Mouse (Mus musculus) midbrain, embryonic 10.5 days (tissue): ENCODE measurements at regions not wholly inside any gene's neighbourhood (a gene's known extent, or its start where the extent isn't known, plus 50 kb on each side); places are given as distances from the start of the nearest gene placed in this dataset.

ENCODE experiments used
- DNase-seq: peaks from one replicate; pipeline ENCODE4 v3.0.0-alpha.2; 2017; ENCODE audit warnings: low spot score
- H3K27ac ChIP-seq: fragments of 300-500 bp; sonication (generic); replicated peaks from 2 replicates; pipeline ENCODE4 v1.5.1; 2016; ENCODE audit warnings: mild to moderate bottlenecking
- H3K27me3 ChIP-seq: fragments of 300-500 bp; sonication (generic); 2 replicates; pipeline ENCODE4 v1.6.1; 2016; ENCODE audit warnings: low read depth, mild to moderate bottlenecking; ENCODE audit not compliant: poor library complexity, severe bottlenecking
- H3K36me3 ChIP-seq: fragments of 300-500 bp; sonication (generic); 2 replicates; pipeline ENCODE4 v1.6.1; 2016; ENCODE audit warnings: mild to moderate bottlenecking, moderate library complexity
- H3K4me1 ChIP-seq: fragments of 300-500 bp; sonication (generic); 2 replicates; pipeline ENCODE4 v1.6.1; 2016
- H3K4me3 ChIP-seq: fragments of 300-500 bp; sonication (generic); 2 replicates; pipeline ENCODE4 v1.5.1; 2016; ENCODE audit warnings: mild to moderate bottlenecking, moderate library complexity
- H3K9me3 ChIP-seq: fragments of 300-500 bp; sonication (generic); replicated peaks from 2 replicates; pipeline ENCODE4 v1.6.1; 2016; ENCODE audit warnings: mild to moderate bottlenecking
- WGBS: fragments of 180-500 bp; shearing (Covaris S2); methylation state at CpG from one replicate; pipeline ENCODE4 v1.1.7; 2016; 5-methylcytosine and 5-hydroxymethylcytosine counted together

GRCm38 (mm10) chr2:160510635-160511421, 134.9 kb upstream of the Top1 start:
- Histone ChIP-seq H3K9me3 (no peaks in the 10 kb centered on the region), H3K4me3 (no peak overlapping the region), H3K36me3 (no peaks in the 10 kb centered on the region), H3K27me3 (no peaks in the 10 kb centered on the region), H3K4me1 (peaks cover 27% of the 10 kb centered on the region), H3K27ac (0 out of 2 replicates have a peak overlapping the region, but pooled peaks have one; percentile 9)
- DNase-seq = no peak
- 59% methylated on average over 14 of the region's 14 CpGs for WGBS

GRCm38 (mm10) chr2:160515621-160516020, 130.1 kb upstream of the Top1 start:
- DNase-seq = no peak
- Histone ChIP-seq H3K4me1 (peaks cover 14% of the 10 kb centered on the region), H3K4me3 (no peak overlapping the region), H3K27me3 (no peaks in the 10 kb centered on the region), H3K27ac (no peak overlapping the region), H3K36me3 (no peaks in the 10 kb centered on the region), H3K9me3 (no peaks in the 10 kb centered on the region)
- 60% methylated on average over 6 of the region's 6 CpGs for WGBS

GRCm38 (mm10) chr2:160516526-160516925, 129.2 kb upstream of the Top1 start:
- no peaks in the 10 kb centered on the region for H3K9me3 ChIP-seq
- WGBS = 17% methylated on average over 6 of the region's 6 CpGs
- no peak overlapping the region for H3K27ac ChIP-seq
- no peak for DNase-seq
- peaks cover 7% of the 10 kb centered on the region; the same call in 1 of the 2 replicates for H3K4me1 ChIP-seq
- H3K27me3 ChIP-seq = no peaks in the 10 kb centered on the region
- no peak overlapping the region for H3K4me3 ChIP-seq
- H3K36me3 ChIP-seq = no peaks in the 10 kb centered on the region

GRCm38 (mm10) chr2:160525301-160526205, 120.1 kb upstream of the Top1 start:
- 86% methylated on average over 9 of the region's 9 CpGs for WGBS
- H3K9me3 ChIP-seq = no peaks in the 10 kb centered on the region
- no peaks in the 10 kb centered on the region for H3K36me3 ChIP-seq
- H3K4me3 ChIP-seq = no peak overlapping the region
- no peak overlapping the region for H3K27ac ChIP-seq
- H3K4me1 ChIP-seq = peaks cover 19% of the 10 kb centered on the region
- no peak for DNase-seq
- no peaks in the 10 kb centered on the region for H3K27me3 ChIP-seq

- no peaks in the 10 kb centered on the region for H3K27me3 ChIP-seq
- H3K9me3 ChIP-seq = no peaks in the 10 kb centered on the region
- WGBS = 59% methylated on average over 8 of the region's 8 CpGs
- peak overlapping the region; percentile 4; the same call in 1 of the 2 replicates for H3K27ac ChIP-seq
- no peaks in the 10 kb centered on the region for H3K36me3 ChIP-seq
- peak; percentile 28 for DNase-seq
- no peak overlapping the region for H3K4me3 ChIP-seq
- H3K4me1 ChIP-seq = peaks cover 19% of the 10 kb centered on the region
Measured at GRCm38 (mm10) chr2:160526377-160527125, 119.1 kb upstream of the Top1 start.

GRCm38 (mm10) chr2:160529306-160529705, 116.4 kb upstream of the Top1 start:
- Histone ChIP-seq H3K36me3 (no peaks in the 10 kb centered on the region), H3K9me3 (no peaks in the 10 kb centered on the region), H3K4me3 (no peak overlapping the region), H3K27ac (no peak overlapping the region), H3K4me1 (peaks cover 19% of the 10 kb centered on the region), H3K27me3 (no peaks in the 10 kb centered on the region)
- no peak for DNase-seq
- WGBS = 84% methylated on average over 7 of the region's 7 CpGs

- Histone ChIP-seq H3K4me3 (no peak overlapping the region), H3K36me3 (no peaks in the 10 kb centered on the region), H3K4me1 (peaks cover 19% of the 10 kb centered on the region), H3K27me3 (no peaks in the 10 kb centered on the region), H3K9me3 (no peaks in the 10 kb centered on the region), H3K27ac (no peak overlapping the region)
- no peak for DNase-seq
- WGBS = 65% methylated on average over 3 of the region's 3 CpGs
Measured at GRCm38 (mm10) chr2:160530377-160530776, 115.3 kb upstream of the Top1 start.

- Histone ChIP-seq H3K9me3 (no peaks in the 10 kb centered on the region), H3K27ac (no peak overlapping the region), H3K27me3 (no peaks in the 10 kb centered on the region), H3K4me3 (no peak overlapping the region), H3K4me1 (peaks cover 9% of the 10 kb centered on the region), H3K36me3 (no peaks in the 10 kb centered on the region)
- 69% methylated on average over 8 of the region's 8 CpGs for WGBS
- DNase-seq = no peak
Measured at GRCm38 (mm10) chr2:160537319-160537719, 108.4 kb upstream of the Top1 start.

- no peak overlapping the region for H3K27ac ChIP-seq
- WGBS = 58% methylated on average over 4 of the region's 4 CpGs
Measured at GRCm38 (mm10) chr2:160545527-160545926, 100.2 kb upstream of the Top1 start.

GRCm38 (mm10) chr2:160552121-160552669, 93.5 kb upstream of the Top1 start:
- Histone ChIP-seq H3K9me3 (no peaks in the 10 kb centered on the region), H3K4me3 (no peak overlapping the region), H3K27ac (no peak overlapping the region), H3K36me3 (no peaks in the 10 kb centered on the region), H3K4me1 (no peaks in the 10 kb centered on the region), H3K27me3 (no peaks in the 10 kb centered on the region)
- no peak for DNase-seq
- WGBS = 80% methylated on average over 19 of the region's 19 CpGs

More at GRCm38 (mm10) chr2:160545527-160545926, 100.2 kb upstream of the Top1 start:
- no peaks in the 10 kb centered on the region for H3K9me3 ChIP-seq
- H3K4me3 ChIP-seq = no peak overlapping the region
- no peaks in the 10 kb centered on the region for H3K27me3 ChIP-seq
- H3K36me3 ChIP-seq = no peaks in the 10 kb centered on the region
- 0 out of 2 replicates have a peak, but pooled peaks cover 5% of the 10 kb centered on the region for H3K4me1 ChIP-seq
- no peak for DNase-seq

- Histone ChIP-seq H3K36me3 (no peaks in the 10 kb centered on the region), H3K4me1 (peaks cover 12% of the 10 kb centered on the region), H3K4me3 (no peak overlapping the region), H3K27ac (no peak overlapping the region), H3K27me3 (no peaks in the 10 kb centered on the region), H3K9me3 (no peaks in the 10 kb centered on the region)
- WGBS = 39% methylated on average over 14 of the region's 14 CpGs
- no peak for DNase-seq
Measured at GRCm38 (mm10) chr2:160561711-160562110, 84.0 kb upstream of the Top1 start.

GRCm38 (mm10) chr2:160567813-160568212, 77.9 kb upstream of the Top1 start:
- H3K4me1 ChIP-seq = no peaks in the 10 kb centered on the region
- H3K36me3 ChIP-seq = no peaks in the 10 kb centered on the region
- H3K27me3 ChIP-seq = no peaks in the 10 kb centered on the region
- no peak for DNase-seq
- WGBS = 90% methylated on average over 4 of the region's 4 CpGs
- no peak overlapping the region for H3K4me3 ChIP-seq
- no peaks in the 10 kb centered on the region for H3K9me3 ChIP-seq
- no peak overlapping the region for H3K27ac ChIP-seq
